Mouse (Mus musculus) liver, embryonic 14.5 days (tissue): ENCODE results near the gene Klc3.

Experiments used
- CTCF ChIP-seq: IDR thresholded peaks from 2 replicates; pipeline ENCODE4 v1.5.1; 2016; ENCODE audit warnings: antibody characterized with exemption, low read depth, control low read depth
- EP300 ChIP-seq: IDR thresholded peaks from 2 replicates; pipeline ENCODE4 v1.6.1; 2016; ENCODE audit warnings: antibody characterized with exemption, low read depth

DNA sequence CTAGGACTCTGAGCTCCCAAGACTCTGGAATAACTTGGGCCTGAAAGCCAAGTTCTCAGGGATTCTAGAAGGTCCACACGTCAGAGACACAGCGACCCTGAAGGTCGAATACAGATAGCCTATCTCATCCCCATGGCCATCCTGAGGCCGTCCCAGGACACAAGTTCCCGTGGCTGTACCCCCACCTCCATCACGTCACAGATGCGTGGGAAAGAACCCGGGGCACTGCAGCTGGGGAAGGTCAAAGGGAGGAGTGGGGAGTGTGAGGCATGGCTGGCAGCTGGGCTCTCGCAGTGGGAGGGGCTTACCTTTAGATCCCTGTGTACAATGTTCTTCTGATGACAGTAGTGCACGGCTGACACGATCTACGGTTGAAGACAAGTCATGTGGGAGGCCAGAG lies 40.9 kb upstream of the Klc3 start:
- TF ChIP-seq CTCF (no peak), EP300 (no peak)
